Mouse (Mus musculus): ENCODE measurements around the gene Kcnk3. TPM values are rescaled to one million over a fixed set of nuclear protein-coding genes. Genes with fewer than 3 reads are reported as not detected.

Kcnk3 gene
- polyA plus RNA-seq, 1 experiment from 2014 or later = 2.1 TPM

DNA sequence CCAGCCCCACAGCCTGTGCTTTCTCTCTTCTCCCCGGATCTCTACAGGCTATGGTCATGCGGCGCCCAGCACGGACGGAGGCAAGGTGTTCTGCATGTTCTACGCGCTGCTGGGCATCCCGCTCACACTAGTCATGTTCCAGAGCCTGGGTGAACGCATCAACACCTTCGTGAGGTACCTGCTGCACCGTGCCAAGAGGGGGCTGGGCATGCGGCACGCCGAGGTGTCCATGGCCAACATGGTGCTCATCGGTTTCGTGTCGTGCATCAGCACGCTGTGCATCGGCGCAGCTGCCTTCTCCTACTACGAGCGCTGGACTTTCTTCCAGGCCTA is 33.8 kb downstream of the Kcnk3 start:
- WGBS = 53% methylated on average over 22 of the region's 22 CpGs
- H3K36me3 ChIP-seq (ENCODE audit: control insufficient read depth, insufficient read depth, low read length) = no peaks in the 10 kb centered on the region
- H3K4me2 ChIP-seq (replicated peaks; ENCODE audit: low read depth, low read length) = peak overlapping the region; percentile 65
- ATAC-seq (ENCODE audit: low FRiP score, low TSS enrichment) = 0 out of 2 replicates have a peak, but pooled peaks have one; percentile 10
- H3K4me1 ChIP-seq (ENCODE audit: control insufficient read depth, insufficient read depth, low read length) = 0 out of 2 replicates have a peak, but pooled peaks cover 8% of the 10 kb centered on the region
- H3K27me3 ChIP-seq (ENCODE audit: control insufficient read depth, insufficient read depth, low read length) = peaks cover 12% of the 10 kb centered on the region
- H3K9me3 ChIP-seq (ENCODE audit: control insufficient read depth, low read length) = no peaks in the 10 kb centered on the region
- peak overlapping the region; percentile 38; the same call in 1 of the 2 replicates for H3K4me3 ChIP-seq (ENCODE audit: low read length)
- H3K27ac ChIP-seq (ENCODE audit: low read depth, low read length) = no peak overlapping the region
- no peak overlapping the region for H3K9ac ChIP-seq (ENCODE audit: low read depth, low read length)

DNA sequence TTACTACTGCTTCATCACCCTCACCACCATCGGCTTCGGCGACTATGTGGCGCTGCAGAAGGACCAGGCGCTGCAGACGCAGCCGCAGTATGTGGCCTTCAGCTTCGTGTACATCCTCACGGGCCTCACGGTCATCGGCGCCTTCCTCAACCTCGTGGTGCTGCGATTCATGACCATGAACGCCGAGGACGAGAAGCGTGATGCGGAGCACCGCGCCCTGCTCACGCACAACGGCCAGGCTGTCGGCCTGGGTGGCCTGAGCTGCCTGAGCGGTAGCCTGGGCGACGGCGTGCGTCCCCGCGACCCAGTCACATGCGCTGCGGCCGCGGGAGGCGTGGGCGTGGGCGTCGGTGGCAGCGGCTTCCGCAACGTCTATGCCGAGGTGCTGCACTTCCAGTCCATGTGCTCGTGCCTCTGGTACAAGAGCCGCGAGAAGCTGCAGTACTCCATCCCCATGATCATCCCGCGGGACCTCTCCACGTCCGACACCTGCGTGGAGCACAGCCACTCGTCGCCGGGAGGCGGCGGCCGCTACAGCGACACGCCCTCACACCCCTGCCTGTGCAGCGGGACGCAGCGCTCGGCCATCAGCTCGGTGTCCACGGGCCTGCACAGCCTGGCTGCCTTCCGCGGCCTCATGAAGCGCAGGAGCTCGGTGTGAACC is 34.3 kb downstream of the Kcnk3 start:
- Histone ChIP-seq H3K36me3 (ENCODE audit: control insufficient read depth, insufficient read depth, low read length) (no peaks in the 10 kb centered on the region), H3K9ac (ENCODE audit: low read depth, low read length) (peak overlapping the region; percentile 42; the same call in 1 of the 2 replicates), H3K4me1 (ENCODE audit: control insufficient read depth, insufficient read depth, low read length) (0 out of 2 replicates have a peak, but pooled peaks cover 8% of the 10 kb centered on the region), H3K27ac (ENCODE audit: low read depth, low read length) (no peak overlapping the region), H3K9me3 (ENCODE audit: control insufficient read depth, low read length) (no peaks in the 10 kb centered on the region), H3K4me3 (ENCODE audit: low read length) (peak overlapping the region; percentile 38), H3K4me2 (replicated peaks; ENCODE audit: low read depth, low read length) (peak overlapping the region; percentile 65), H3K27me3 (ENCODE audit: control insufficient read depth, insufficient read depth, low read length) (peaks cover 12% of the 10 kb centered on the region)
- WGBS = 2% methylated on average over 68 of the region's 69 CpGs
- ATAC-seq (ENCODE audit: low FRiP score, low TSS enrichment) = peak; percentile 72

DNA sequence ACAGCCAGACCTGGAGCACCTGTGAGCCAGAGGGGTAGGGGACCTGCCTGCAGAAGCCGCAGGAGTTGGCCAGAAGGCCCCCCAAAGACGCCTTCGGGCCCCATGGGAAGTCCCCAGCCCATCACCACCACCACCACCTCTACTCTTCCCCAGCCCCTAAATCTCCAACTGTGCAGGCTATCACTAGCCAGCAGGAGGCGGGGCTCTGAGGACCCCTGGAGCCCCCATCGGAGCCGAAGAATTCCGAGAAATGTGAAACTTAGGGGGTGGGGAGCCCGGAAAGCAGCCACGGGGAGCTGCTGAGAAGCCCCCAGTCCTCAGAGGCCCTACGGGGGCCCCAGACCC is 34.8 kb downstream of the Kcnk3 start:
- H3K9ac ChIP-seq (ENCODE audit: low read depth, low read length) = peak overlapping the region; percentile 42; the same call in 1 of the 2 replicates
- H3K27me3 ChIP-seq (ENCODE audit: control insufficient read depth, insufficient read depth, low read length) = peaks cover 12% of the 10 kb centered on the region
- peak overlapping the region; percentile 38 for H3K4me3 ChIP-seq (ENCODE audit: low read length)
- no peaks in the 10 kb centered on the region for H3K9me3 ChIP-seq (ENCODE audit: control insufficient read depth, low read length)
- H3K27ac ChIP-seq (ENCODE audit: low read depth, low read length) = no peak overlapping the region
- 0 out of 2 replicates have a peak, but pooled peaks cover 8% of the 10 kb centered on the region for H3K4me1 ChIP-seq (ENCODE audit: control insufficient read depth, insufficient read depth, low read length)
- no peaks in the 10 kb centered on the region for H3K36me3 ChIP-seq (ENCODE audit: control insufficient read depth, insufficient read depth, low read length)
- peak overlapping the region; percentile 65 for H3K4me2 ChIP-seq (replicated peaks; ENCODE audit: low read depth, low read length)
- peak; percentile 65 for ATAC-seq (ENCODE audit: low FRiP score, low TSS enrichment)
- WGBS = 0% methylated on average over 10 of the region's 10 CpGs

DNA sequence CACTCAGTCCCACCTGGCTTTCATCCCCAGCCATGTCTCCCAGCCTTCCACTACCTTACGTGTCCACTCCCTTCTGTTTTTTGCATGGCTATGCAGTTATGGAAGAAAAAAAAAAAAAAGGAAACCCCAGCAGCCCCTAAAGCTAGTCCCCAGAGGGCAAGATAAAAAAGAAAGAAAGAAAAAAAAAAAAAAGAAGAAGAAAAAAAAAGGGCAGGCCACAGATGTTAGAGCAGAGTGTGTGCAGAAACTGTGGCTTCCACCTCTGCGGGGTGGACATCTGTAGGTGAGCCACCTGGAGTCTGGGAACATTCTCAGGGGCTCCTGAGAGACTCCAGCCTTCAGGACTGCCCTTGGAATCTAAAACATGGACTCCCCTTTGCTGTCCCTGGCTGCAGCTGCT is 35.4 kb downstream of the Kcnk3 start:
- 57% methylated on average over 2 of the region's 2 CpGs for WGBS
- Histone ChIP-seq H3K4me2 (replicated peaks; ENCODE audit: low read depth, low read length) (peak overlapping the region; percentile 65), H3K4me1 (ENCODE audit: control insufficient read depth, insufficient read depth, low read length) (0 out of 2 replicates have a peak, but pooled peaks cover 8% of the 10 kb centered on the region), H3K9me3 (ENCODE audit: control insufficient read depth, low read length) (no peaks in the 10 kb centered on the region), H3K27ac (ENCODE audit: low read depth, low read length) (no peak overlapping the region), H3K9ac (ENCODE audit: low read depth, low read length) (0 out of 2 replicates have a peak overlapping the region, but pooled peaks have one; percentile 42), H3K36me3 (ENCODE audit: control insufficient read depth, insufficient read depth, low read length) (no peaks in the 10 kb centered on the region), H3K27me3 (ENCODE audit: control insufficient read depth, insufficient read depth, low read length) (peaks cover 12% of the 10 kb centered on the region), H3K4me3 (ENCODE audit: low read length) (peak overlapping the region; percentile 38; the same call in 1 of the 2 replicates)
- ATAC-seq (ENCODE audit: low FRiP score, low TSS enrichment) = no peak

DNA sequence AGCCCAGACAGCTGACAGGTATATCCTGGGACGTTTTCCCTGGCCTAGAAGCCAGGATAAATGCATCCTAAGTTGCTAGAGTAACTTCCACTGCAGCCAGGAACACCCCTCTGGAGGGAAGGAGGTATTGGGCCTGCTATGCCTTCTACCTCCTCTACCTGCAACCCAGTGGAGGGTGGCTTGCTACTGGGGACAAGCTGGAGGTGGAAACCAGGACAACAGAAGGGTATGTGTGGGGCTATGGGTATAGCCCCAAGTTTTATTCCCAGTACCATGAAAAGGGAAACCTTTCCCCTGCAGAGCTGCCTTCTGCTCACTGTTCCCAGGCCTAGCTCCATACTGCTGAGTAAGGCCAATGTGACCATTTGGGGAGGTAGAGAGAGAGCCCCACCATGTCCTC is 36.3 kb downstream of the Kcnk3 start:
- Histone ChIP-seq H3K9ac (ENCODE audit: low read depth, low read length) (no peak overlapping the region), H3K4me2 (replicated peaks; ENCODE audit: low read depth, low read length) (no peak overlapping the region), H3K27ac (ENCODE audit: low read depth, low read length) (no peak overlapping the region), H3K27me3 (ENCODE audit: control insufficient read depth, insufficient read depth, low read length) (peaks cover 12% of the 10 kb centered on the region; the same call in 1 of the 2 replicates), H3K4me1 (ENCODE audit: control insufficient read depth, insufficient read depth, low read length) (0 out of 2 replicates have a peak, but pooled peaks cover 8% of the 10 kb centered on the region), H3K4me3 (ENCODE audit: low read length) (no peak overlapping the region), H3K36me3 (ENCODE audit: control insufficient read depth, insufficient read depth, low read length) (no peaks in the 10 kb centered on the region), H3K9me3 (ENCODE audit: control insufficient read depth, low read length) (no peaks in the 10 kb centered on the region)
- WGBS = 43% methylated on average over 1 of the region's 1 CpGs
- ATAC-seq (ENCODE audit: low FRiP score, low TSS enrichment) = no peak

DNA sequence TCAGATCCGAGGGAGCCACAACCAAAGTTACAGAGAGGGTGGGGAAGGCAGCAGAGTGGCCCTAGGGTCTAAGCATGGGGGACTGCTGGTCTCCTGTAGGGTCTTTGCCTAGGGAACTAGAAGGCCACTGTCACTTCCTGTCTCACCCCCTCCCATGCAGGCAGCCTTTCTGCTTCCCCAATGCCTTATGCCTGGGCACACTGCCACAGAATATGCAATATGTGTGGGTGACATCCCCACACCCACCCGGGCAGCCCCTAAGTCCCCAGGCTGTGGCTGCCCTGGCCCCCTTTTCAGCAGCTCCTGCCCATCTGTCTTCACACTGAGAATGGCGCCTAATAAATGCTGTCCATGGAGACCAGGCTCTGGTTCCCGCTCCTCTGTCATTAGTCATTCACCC is 36.9 kb downstream of the Kcnk3 start:
- H3K4me3 ChIP-seq (ENCODE audit: low read length) = no peak overlapping the region
- no peak overlapping the region for H3K4me2 ChIP-seq (replicated peaks; ENCODE audit: low read depth, low read length)
- H3K4me1 ChIP-seq (ENCODE audit: control insufficient read depth, insufficient read depth, low read length) = 0 out of 2 replicates have a peak, but pooled peaks cover 8% of the 10 kb centered on the region
- ATAC-seq (ENCODE audit: low FRiP score, low TSS enrichment) = no peak
- no peaks in the 10 kb centered on the region for H3K9me3 ChIP-seq (ENCODE audit: control insufficient read depth, low read length)
- no peak overlapping the region for H3K9ac ChIP-seq (ENCODE audit: low read depth, low read length)
- 33% methylated on average over 4 of the region's 4 CpGs for WGBS
- peaks cover 12% of the 10 kb centered on the region; the same call in 1 of the 2 replicates for H3K27me3 ChIP-seq (ENCODE audit: control insufficient read depth, insufficient read depth, low read length)
- no peaks in the 10 kb centered on the region for H3K36me3 ChIP-seq (ENCODE audit: control insufficient read depth, insufficient read depth, low read length)
- H3K27ac ChIP-seq (ENCODE audit: low read depth, low read length) = no peak overlapping the region

DNA sequence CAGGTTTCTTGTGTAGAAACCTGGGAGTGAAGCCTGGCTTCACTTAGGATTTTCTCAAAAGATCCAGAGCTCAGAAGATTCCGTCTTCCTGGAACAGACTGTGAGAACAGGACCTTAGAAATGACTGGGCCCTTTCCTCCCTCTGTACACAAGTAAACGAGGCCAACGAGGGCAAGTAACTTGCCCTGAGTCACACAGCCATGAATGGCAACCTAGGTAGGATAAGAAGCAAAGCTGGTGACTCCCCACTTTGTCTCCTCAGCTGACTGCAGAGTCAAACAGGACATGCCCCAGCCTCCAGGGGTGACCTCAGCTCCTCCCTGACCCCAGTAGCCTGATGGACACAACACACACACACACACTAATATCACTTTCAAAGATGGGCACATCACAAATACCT is 37.4 kb downstream of the Kcnk3 start:
- Histone ChIP-seq H3K9me3 (ENCODE audit: control insufficient read depth, low read length) (no peaks in the 10 kb centered on the region), H3K27me3 (ENCODE audit: control insufficient read depth, insufficient read depth, low read length) (peaks cover 12% of the 10 kb centered on the region; the same call in 1 of the 2 replicates), H3K9ac (ENCODE audit: low read depth, low read length) (no peak overlapping the region), H3K27ac (ENCODE audit: low read depth, low read length) (no peak overlapping the region), H3K4me1 (ENCODE audit: control insufficient read depth, insufficient read depth, low read length) (0 out of 2 replicates have a peak, but pooled peaks cover 8% of the 10 kb centered on the region), H3K4me3 (ENCODE audit: low read length) (no peak overlapping the region), H3K4me2 (replicated peaks; ENCODE audit: low read depth, low read length) (no peak overlapping the region), H3K36me3 (ENCODE audit: control insufficient read depth, insufficient read depth, low read length) (no peaks in the 10 kb centered on the region)
- WGBS = 65% methylated on average over 3 of the region's 3 CpGs
- ATAC-seq (ENCODE audit: low FRiP score, low TSS enrichment) = no peak

DNA sequence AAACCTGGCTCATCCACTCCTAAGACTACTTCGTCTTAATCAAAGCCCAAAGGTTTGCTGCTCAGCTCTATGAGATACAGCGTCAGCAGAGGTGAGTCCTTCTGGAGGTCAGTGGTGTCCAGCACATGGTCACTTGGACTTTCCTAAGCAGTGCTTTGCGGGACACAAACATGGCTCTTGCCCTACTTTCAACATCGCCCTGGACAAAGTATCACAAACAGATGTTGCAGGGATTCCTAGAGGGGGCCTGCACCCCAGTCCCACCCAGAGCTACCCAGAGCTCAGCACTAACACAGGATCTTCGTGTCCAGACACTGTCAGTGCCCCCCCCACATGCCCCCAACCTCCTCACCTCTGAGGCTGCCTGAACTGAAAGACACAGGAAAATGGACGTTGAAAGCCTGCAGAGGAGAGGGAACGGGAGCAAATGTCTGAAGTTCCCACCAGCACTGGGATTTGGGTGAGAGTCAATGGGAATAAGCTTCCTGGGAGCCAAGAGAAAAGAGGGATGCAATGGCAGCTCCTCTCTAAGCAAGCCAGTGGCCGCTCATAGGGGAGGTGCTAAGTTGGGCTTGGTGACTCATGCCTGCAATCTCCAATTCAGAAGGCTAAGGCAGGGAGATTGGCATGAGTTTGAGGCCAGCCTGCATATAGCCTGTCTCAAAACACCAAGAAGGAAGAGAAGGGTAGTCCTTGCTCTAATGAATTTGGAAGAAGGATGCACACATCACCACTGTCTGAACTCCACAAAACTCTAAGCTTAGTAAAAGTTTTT is 38.5 kb downstream of the Kcnk3 start:
- Histone ChIP-seq H3K4me1 (ENCODE audit: control insufficient read depth, insufficient read depth, low read length) (0 out of 2 replicates have a peak, but pooled peaks cover 8% of the 10 kb centered on the region), H3K27ac (ENCODE audit: low read depth, low read length) (no peak overlapping the region), H3K36me3 (ENCODE audit: control insufficient read depth, insufficient read depth, low read length) (no peaks in the 10 kb centered on the region), H3K9ac (ENCODE audit: low read depth, low read length) (no peak overlapping the region), H3K27me3 (ENCODE audit: control insufficient read depth, insufficient read depth, low read length) (peaks cover 10% of the 10 kb centered on the region; the same call in 1 of the 2 replicates), H3K4me2 (replicated peaks; ENCODE audit: low read depth, low read length) (no peak overlapping the region), H3K9me3 (ENCODE audit: control insufficient read depth, low read length) (no peaks in the 10 kb centered on the region), H3K4me3 (ENCODE audit: low read length) (no peak overlapping the region)
- ATAC-seq (ENCODE audit: low FRiP score, low TSS enrichment) = no peak
- 78% methylated on average over 8 of the region's 8 CpGs for WGBS

DNA sequence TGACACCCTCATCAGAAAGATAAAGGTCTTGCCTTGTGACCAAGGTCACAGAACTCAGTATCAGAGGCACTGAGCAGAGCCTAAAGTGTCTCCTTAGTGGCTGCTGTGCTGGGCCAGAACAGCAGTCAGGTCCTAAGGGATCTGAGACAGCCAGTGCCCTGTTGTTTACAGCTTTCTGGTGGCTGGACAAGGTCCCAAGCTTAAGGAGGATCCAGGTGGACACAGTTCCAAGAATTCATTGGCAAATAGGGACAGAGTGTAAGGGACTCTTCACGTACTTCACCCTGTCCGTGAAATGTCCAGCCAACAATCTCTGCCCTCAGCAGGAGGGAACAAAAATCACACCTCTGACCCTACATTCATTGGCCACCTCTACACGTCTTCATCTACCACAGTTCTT is 40.5 kb downstream of the Kcnk3 start:
- WGBS = 65% methylated on average over 3 of the region's 3 CpGs
- no peak for ATAC-seq (ENCODE audit: low FRiP score, low TSS enrichment)
- H3K4me1 ChIP-seq (ENCODE audit: control insufficient read depth, insufficient read depth, low read length) = no peaks in the 10 kb centered on the region

More for the DNA sequence above, 40.5 kb downstream of the Kcnk3 start:
- Histone ChIP-seq H3K4me3 (ENCODE audit: low read length) (no peak overlapping the region), H3K36me3 (ENCODE audit: control insufficient read depth, insufficient read depth, low read length) (no peaks in the 10 kb centered on the region), H3K27me3 (ENCODE audit: control insufficient read depth, insufficient read depth, low read length) (no peaks in the 10 kb centered on the region), H3K9ac (ENCODE audit: low read depth, low read length) (no peak overlapping the region), H3K9me3 (ENCODE audit: control insufficient read depth, low read length) (no peaks in the 10 kb centered on the region), H3K27ac (ENCODE audit: low read depth, low read length) (no peak overlapping the region), H3K4me2 (replicated peaks; ENCODE audit: low read depth, low read length) (no peak overlapping the region)

All from kidney, embryonic 14.5 days (tissue).